Mouse (Mus musculus): ENCODE measurements at regions not wholly inside any gene's neighbourhood (a gene's known extent, or its start where the extent isn't known, plus 50 kb on each side); places are given as distances from the start of the nearest gene placed in this dataset.

- Histone ChIP-seq H3K4me1 (ENCODE audit: insufficient read depth) (0 out of 2 replicates have a peak, but pooled peaks cover 4% of the 10 kb centered on the region), H3K36me3 (ENCODE audit: insufficient read depth) (no peaks in the 10 kb centered on the region), H3K27ac (ENCODE audit: low read depth, low read length) (peak overlapping the region; percentile 76), H3K9ac (peak overlapping the region; percentile 57), H3K4me3 (ENCODE audit: low read depth, low read length) (peak overlapping the region; percentile 27), H3K27me3 (ENCODE audit: insufficient read depth, low read length) (no peaks in the 10 kb centered on the region), H3K9me3 (ENCODE audit: low read length) (no peaks in the 10 kb centered on the region), H3K4me2 (ENCODE audit: low read depth) (peak overlapping the region; percentile 44)
- ATAC-seq (peak; percentile 81), DNase-seq (peak; percentile 72)
- no peak for TF ChIP-seq CTCF (IDR thresholded peaks at IDR 0.05; ENCODE audit: low read depth)
- 31% methylated on average over 7 of the region's 7 CpGs for WGBS
Measured at GRCm38 (mm10) chr14:64574277-64574676, 470.2 kb downstream of the Prss52 start.

- ATAC-seq (peak; percentile 6; the same call in 1 of the 2 replicates), DNase-seq (peak; percentile 34)
- 0 out of 2 replicates have a peak, but pooled peaks cover 4% of the 10 kb centered on the region for H3K4me1 ChIP-seq (ENCODE audit: insufficient read depth)
- 44% methylated on average over 6 of the region's 6 CpGs for WGBS
- no peaks in the 10 kb centered on the region for H3K27me3 ChIP-seq (ENCODE audit: insufficient read depth, low read length)
- no peak for TF ChIP-seq CTCF (IDR thresholded peaks at IDR 0.05; ENCODE audit: low read depth)
- peak overlapping the region; percentile 76 for H3K27ac ChIP-seq (ENCODE audit: low read depth, low read length)
- peak overlapping the region; percentile 57 for H3K9ac ChIP-seq
- peak overlapping the region; percentile 44 for H3K4me2 ChIP-seq (ENCODE audit: low read depth)
- H3K4me3 ChIP-seq (ENCODE audit: low read depth, low read length): peak overlapping the region; percentile 27
- H3K9me3 ChIP-seq (ENCODE audit: low read length): no peaks in the 10 kb centered on the region
- H3K36me3 ChIP-seq (ENCODE audit: insufficient read depth): no peaks in the 10 kb centered on the region
Measured at GRCm38 (mm10) chr14:64574773-64575172, 470.7 kb downstream of the Prss52 start.

GRCm38 (mm10) chr14:64575954-64576353 is 471.9 kb downstream of the Prss52 start:
- DNase-seq (no peak), ATAC-seq (no peak)
- WGBS: 23% methylated on average over 4 of the region's 4 CpGs
- Histone ChIP-seq H3K27me3 (ENCODE audit: insufficient read depth, low read length) (no peaks in the 10 kb centered on the region), H3K27ac (ENCODE audit: low read depth, low read length) (peak overlapping the region; percentile 40), H3K9me3 (ENCODE audit: low read length) (no peaks in the 10 kb centered on the region), H3K4me3 (ENCODE audit: low read depth, low read length) (peak overlapping the region; percentile 27; the same call in 1 of the 2 replicates), H3K4me1 (ENCODE audit: insufficient read depth) (peaks cover 7% of the 10 kb centered on the region; the same call in 1 of the 2 replicates), H3K36me3 (ENCODE audit: insufficient read depth) (no peaks in the 10 kb centered on the region), H3K9ac (peak overlapping the region; percentile 57; the same call in 1 of the 2 replicates), H3K4me2 (ENCODE audit: low read depth) (peak overlapping the region; percentile 44)
- no peak for TF ChIP-seq CTCF (IDR thresholded peaks at IDR 0.05; ENCODE audit: low read depth)

GRCm38 (mm10) chr14:64580086-64580485 is 476.0 kb downstream of the Prss52 start:
- Histone ChIP-seq H3K4me2 (ENCODE audit: low read depth) (no peak overlapping the region), H3K9ac (no peak overlapping the region; the same call in 1 of the 2 replicates), H3K9me3 (ENCODE audit: low read length) (no peaks in the 10 kb centered on the region), H3K4me3 (ENCODE audit: low read depth, low read length) (no peak overlapping the region), H3K27me3 (ENCODE audit: insufficient read depth, low read length) (no peaks in the 10 kb centered on the region), H3K36me3 (ENCODE audit: insufficient read depth) (no peaks in the 10 kb centered on the region), H3K4me1 (ENCODE audit: insufficient read depth) (peaks cover 23% of the 10 kb centered on the region), H3K27ac (ENCODE audit: low read depth, low read length) (peak overlapping the region; percentile 100)
- no peak for ATAC-seq
- 69% methylated on average over 4 of the region's 4 CpGs for WGBS
- no peak for DNase-seq
- no peak for TF ChIP-seq CTCF (IDR thresholded peaks at IDR 0.05; ENCODE audit: low read depth)

- no peaks in the 10 kb centered on the region for H3K36me3 ChIP-seq (ENCODE audit: insufficient read depth)
- peak overlapping the region; percentile 15 for H3K9ac ChIP-seq
- H3K9me3 ChIP-seq (ENCODE audit: low read length): no peaks in the 10 kb centered on the region
- H3K4me3 ChIP-seq (ENCODE audit: low read depth, low read length): no peak overlapping the region
- DNase-seq (peak; percentile 26), ATAC-seq (no peak)
- no peaks in the 10 kb centered on the region for H3K27me3 ChIP-seq (ENCODE audit: insufficient read depth, low read length)
- H3K4me1 ChIP-seq (ENCODE audit: insufficient read depth): peaks cover 31% of the 10 kb centered on the region
- WGBS: 35% methylated on average over 6 of the region's 6 CpGs
- no peak; the same call in 1 of the 2 replicates for TF ChIP-seq CTCF (IDR thresholded peaks at IDR 0.05; ENCODE audit: low read depth)
- peak overlapping the region; percentile 100 for H3K27ac ChIP-seq (ENCODE audit: low read depth, low read length)
- peak overlapping the region; percentile 21; the same call in 1 of the 2 replicates for H3K4me2 ChIP-seq (ENCODE audit: low read depth)
Measured at GRCm38 (mm10) chr14:64580862-64581261, 476.8 kb downstream of the Prss52 start.

- no peaks in the 10 kb centered on the region for H3K36me3 ChIP-seq (ENCODE audit: insufficient read depth)
- peak overlapping the region; percentile 21; the same call in 1 of the 2 replicates for H3K4me2 ChIP-seq (ENCODE audit: low read depth)
- H3K27ac ChIP-seq (ENCODE audit: low read depth, low read length): peak overlapping the region; percentile 100
- peak overlapping the region; percentile 47 for H3K9ac ChIP-seq
- no peaks in the 10 kb centered on the region for H3K9me3 ChIP-seq (ENCODE audit: low read length)
- no peak overlapping the region for H3K4me3 ChIP-seq (ENCODE audit: low read depth, low read length)
- ATAC-seq (no peak), DNase-seq (peak; percentile 35)
- no peaks in the 10 kb centered on the region for H3K27me3 ChIP-seq (ENCODE audit: insufficient read depth, low read length)
- no peak for TF ChIP-seq CTCF (IDR thresholded peaks at IDR 0.05; ENCODE audit: low read depth)
- peaks cover 32% of the 10 kb centered on the region for H3K4me1 ChIP-seq (ENCODE audit: insufficient read depth)
- WGBS: 5% methylated on average over 7 of the region's 7 CpGs
Measured at GRCm38 (mm10) chr14:64581705-64582104, 477.6 kb downstream of the Prss52 start.

- DNase-seq (peak; percentile 38), ATAC-seq (no peak)
- Histone ChIP-seq H3K36me3 (ENCODE audit: insufficient read depth) (no peaks in the 10 kb centered on the region), H3K9me3 (ENCODE audit: low read length) (no peaks in the 10 kb centered on the region), H3K4me1 (ENCODE audit: insufficient read depth) (peaks cover 32% of the 10 kb centered on the region), H3K4me3 (ENCODE audit: low read depth, low read length) (no peak overlapping the region), H3K4me2 (ENCODE audit: low read depth) (no peak overlapping the region), H3K27ac (ENCODE audit: low read depth, low read length) (peak overlapping the region; percentile 100), H3K9ac (no peak overlapping the region), H3K27me3 (ENCODE audit: insufficient read depth, low read length) (no peaks in the 10 kb centered on the region)
- WGBS: 32% methylated on average over 4 of the region's 4 CpGs
- no peak for TF ChIP-seq CTCF (IDR thresholded peaks at IDR 0.05; ENCODE audit: low read depth)
Measured at GRCm38 (mm10) chr14:64582822-64583221, 478.7 kb downstream of the Prss52 start.
